13 mouse cellular contexts compared by ENCODE assay signal in the genomic region with DNA sequence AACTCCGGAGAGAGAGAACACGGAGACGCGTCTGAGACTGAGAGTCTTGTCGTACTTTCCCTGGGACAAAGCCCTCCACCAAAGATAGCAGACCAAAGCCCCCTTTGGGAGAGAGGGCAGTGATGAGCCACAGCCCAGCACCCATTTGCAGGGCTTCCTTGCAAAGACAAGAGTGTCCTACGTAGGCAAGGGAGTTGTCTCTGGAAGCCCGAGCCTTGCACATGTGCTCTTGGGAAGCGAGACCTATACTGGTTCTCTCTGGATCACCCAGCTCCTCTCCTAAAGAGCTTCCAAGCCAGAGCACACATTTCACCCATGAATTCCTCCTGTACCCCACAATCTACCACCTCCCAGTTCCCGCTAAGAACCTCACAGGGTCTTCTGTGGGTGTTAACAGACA. TPM values are rescaled to one million over a fixed set of nuclear protein-coding genes. Genes with fewer than 3 reads are reported as not detected.
DNase-seq lines count a peak whose midpoint lies in the region; ATAC-seq and TF ChIP-seq lines count a peak whose summit lies in the region.
"Had no signal": no experiment of that assay in that cellular context is flagged by ENCODE, and none has a peak within 500 bp of the region (broad histone marks: within the 10 kb centered on the region; RNA-seq: fewer than 3 reads in every experiment).

No protein-coding gene starts in this region.

- H3K4me1 ChIP-seq in hindbrain, embryonic 15.5 days (replicated peaks): peaks cover 10% of the 10 kb centered on the region
- peaks cover 13% of the 10 kb centered on the region; the same call in 1 of the 2 replicates for H3K4me1 ChIP-seq in hindbrain, embryonic 10.5 days (replicated peaks)
- peaks cover 77% of the 10 kb centered on the region for H3K4me1 ChIP-seq in G1E (ENCODE audit: insufficient read depth, low read depth, low read length)
- H3K4me1 ChIP-seq in bone marrow macrophage, adult 2 months (ENCODE audit: control insufficient read depth, insufficient read depth, low read length): peaks cover 28% of the 10 kb centered on the region
- H3K4me1 ChIP-seq in intestine, postnatal 0 days (replicated peaks; ENCODE audit: control insufficient read depth, insufficient read depth, low read length): 0 out of 2 replicates have a peak, but pooled peaks cover 4% of the 10 kb centered on the region

- H3K9ac ChIP-seq in hindbrain, embryonic 15.5 days: no peak overlapping the region
- H3K9ac ChIP-seq in intestine, postnatal 0 days (ENCODE audit: low read depth, low read length): peak overlapping the region; percentile 65; the same call in 1 of the 2 replicates

- H3K9me3 ChIP-seq in hindbrain, embryonic 15.5 days: no peaks in the 10 kb centered on the region
- no peaks in the 10 kb centered on the region for H3K9me3 ChIP-seq in hindbrain, embryonic 10.5 days
- H3K9me3 ChIP-seq in G1E (replicated peaks): no peaks in the 10 kb centered on the region
- no peaks in the 10 kb centered on the region for H3K9me3 ChIP-seq in intestine, postnatal 0 days (ENCODE audit: control insufficient read depth)

- H3K36me3 ChIP-seq in hindbrain, embryonic 15.5 days: no peaks in the 10 kb centered on the region
- no peaks in the 10 kb centered on the region for H3K36me3 ChIP-seq in hindbrain, embryonic 10.5 days
- peaks cover 40% of the 10 kb centered on the region for H3K36me3 ChIP-seq in G1E (replicated peaks)
- no peaks in the 10 kb centered on the region for H3K36me3 ChIP-seq in intestine, postnatal 0 days (ENCODE audit: control insufficient read depth, insufficient read depth)

- no peak for TF ChIP-seq CTCF in G1E (IDR thresholded peaks at IDR 0.05; ENCODE audit: low read depth, low read length)
- TF ChIP-seq CTCF in bone marrow macrophage, adult 2 months (IDR thresholded peaks at IDR 0.05; ENCODE audit: low read depth, low read length): no peak
- no peak for TF ChIP-seq CTCF in intestine, postnatal 0 days (IDR thresholded peaks at IDR 0.05; ENCODE audit: low read depth)

- H3K27me3 ChIP-seq in hindbrain, embryonic 15.5 days: 0 out of 2 replicates have a peak, but pooled peaks cover 5% of the 10 kb centered on the region
- H3K27me3 ChIP-seq in hindbrain, embryonic 10.5 days (ENCODE audit: insufficient read depth, poor library complexity, severe bottlenecking): peaks cover 46% of the 10 kb centered on the region
- H3K27me3 ChIP-seq in G1E (ENCODE audit: insufficient read depth, low read length): no peaks in the 10 kb centered on the region
- no peaks in the 10 kb centered on the region for H3K27me3 ChIP-seq in intestine, postnatal 0 days (replicated peaks; ENCODE audit: control insufficient read depth, insufficient read depth, low read length)

- no peak for DNase-seq in hindbrain, embryonic 10.5 days (ENCODE audit: low spot score)
- no peak for DNase-seq in G1E (ENCODE audit: low spot score)
- no peak for DNase-seq in right cerebral cortex, postnatal 36 days (ENCODE audit: low spot score in 2 of 2)
- no peak for DNase-seq in layer of hippocampus, postnatal 36 days
- DNase-seq: cerebellum, adult 11 months; heart, adult 11 months; kidney, postnatal 25 days; thymus, postnatal 36 days had no signal

- H3K4me2 ChIP-seq in hindbrain, embryonic 15.5 days: peak overlapping the region; percentile 86
- H3K4me2 ChIP-seq in intestine, postnatal 0 days (replicated peaks; ENCODE audit: low read depth): peak overlapping the region; percentile 68

- peak overlapping the region; percentile 56 for H3K4me3 ChIP-seq in hindbrain, embryonic 15.5 days
- no peak overlapping the region for H3K4me3 ChIP-seq in hindbrain, embryonic 10.5 days
- H3K4me3 ChIP-seq in G1E (ENCODE audit: low read depth, low read length): peak overlapping the region; percentile 84
- peak overlapping the region; percentile 83 for H3K4me3 ChIP-seq in bone marrow macrophage, adult 2 months (ENCODE audit: insufficient read depth, low read length)
- H3K4me3 ChIP-seq in intestine, postnatal 0 days (ENCODE audit: low read depth, low read length): peak overlapping the region; percentile 61

- ATAC-seq in hindbrain, embryonic 15.5 days (ENCODE audit: low FRiP score, low read depth): no peak
- no peak for ATAC-seq in G1E (ENCODE audit: extremely low read depth, insufficient number of reproducible peaks, low FRiP score, poor library complexity, severe bottlenecking)
- ATAC-seq in intestine, postnatal 0 days: no peak

- H3K27ac ChIP-seq in hindbrain, embryonic 15.5 days (replicated peaks): no peak overlapping the region
- no peak overlapping the region for H3K27ac ChIP-seq in hindbrain, embryonic 10.5 days
- no peak overlapping the region for H3K27ac ChIP-seq in bone marrow macrophage, adult 2 months (ENCODE audit: insufficient read depth, low read depth, low read length)
- H3K27ac ChIP-seq in intestine, postnatal 0 days (ENCODE audit: low read depth, low read length): no peak overlapping the region

- WGBS in hindbrain, embryonic 15.5 days: 89% methylated on average over 9 of the region's 9 CpGs
- WGBS in hindbrain, embryonic 10.5 days: 90% methylated on average over 9 of the region's 9 CpGs
- 76% methylated on average over 9 of the region's 9 CpGs for WGBS in intestine, postnatal 0 days

- no peak for TF ChIP-seq POLR2A in bone marrow macrophage, adult 2 months (IDR thresholded peaks at IDR 0.05; ENCODE audit: borderline replicate concordance, low read depth, low read length)

RNA-seq across cellular contexts. Expression of a gene that starts 1.7 kb away (rescaled TPM):
- polyA plus RNA-seq in hindbrain, embryonic 15.5 days (2015; fragmentation: Nextera tagmentation; extraction: Ambion mirVana): 8.0 and 9.1 TPM in 2 replicates
- polyA plus RNA-seq in hindbrain, embryonic 10.5 days (2016; fragmentation: Nextera tagmentation; extraction: Ambion mirVana): 1.8 and 3.5 TPM in 2 replicates
- 325 and 329 TPM in 2 replicates for total RNA-seq in G1E (2014; fragmentation: Nextera tagmentation)
- total RNA-seq in G1E (2017): 45.0 and 54.9 TPM in 2 replicates
- 191 and 199 TPM in 2 replicates for polyA plus RNA-seq in G1E (2012)
- polyA plus RNA-seq in bone marrow macrophage, adult 2 months (2012; ENCODE audit: insufficient read depth, insufficient read length, missing spikeins): 35.7 and 42.6 TPM in 2 replicates
- polyA plus RNA-seq in intestine, postnatal 0 days (2015; fragmentation: Nextera tagmentation; extraction: Ambion mirVana): 34.2 and 36.9 TPM in 2 replicates
- 10 to 100 TPM; 49.1 to 50.1 TPM for total RNA-seq in layer of hippocampus, postnatal 36 days (2021)

RNA-seq across cellular contexts. Expression of a gene that starts 33.9 kb away (rescaled TPM):
- polyA plus RNA-seq in hindbrain, embryonic 15.5 days (2015; fragmentation: Nextera tagmentation; extraction: Ambion mirVana): not detected in 2 replicates
- not detected in 2 replicates for polyA plus RNA-seq in hindbrain, embryonic 10.5 days (2016; fragmentation: Nextera tagmentation; extraction: Ambion mirVana)
- not detected in 2 replicates for total RNA-seq in G1E (2014; fragmentation: Nextera tagmentation)
- total RNA-seq in G1E (2017): 0.27 TPM in 1 of 2 replicates, not detected in the other
- not detected in 2 replicates for polyA plus RNA-seq in G1E (2012)
- not detected in 2 replicates for polyA plus RNA-seq in bone marrow macrophage, adult 2 months (2012; ENCODE audit: insufficient read depth, insufficient read length, missing spikeins)
- not detected in 2 replicates for polyA plus RNA-seq in intestine, postnatal 0 days (2015; fragmentation: Nextera tagmentation; extraction: Ambion mirVana)
- not detected for total RNA-seq in layer of hippocampus, postnatal 36 days (2021)
- total RNA-seq: left cerebral cortex, postnatal 36 days had no signal
- polyA plus RNA-seq: lung, postnatal 0 days had no signal
